Mouse (Mus musculus) heart, embryonic 15.5 days (tissue): ENCODE measurements at regions not wholly inside any gene's neighbourhood (a gene's known extent, or its start where the extent isn't known, plus 50 kb on each side); places are given as distances from the start of the nearest gene placed in this dataset.

Source experiments
- ATAC-seq: fragments of 200-750 bp; cut with Nextera tagmentation; replicated peaks from 2 replicates; pipeline ENCODE4 v1.8.0; 2017; ENCODE audit warnings: low read depth, moderate TSS enrichment; ENCODE audit not compliant: insufficient number of reproducible peaks, insufficient read depth, low FRiP score
- H3K27ac ChIP-seq: fragments of 300-500 bp; sonication (generic); 2 replicates; pipeline ENCODE4 v1.5.1; 2015; ENCODE audit warnings: mild to moderate bottlenecking, inconsistent platforms
- H3K27me3 ChIP-seq: fragments of 300-500 bp; sonication (generic); 2 replicates; pipeline ENCODE4 v1.6.1; 2015; ENCODE audit warnings: inconsistent platforms
- H3K36me3 ChIP-seq: fragments of 300-500 bp; sonication (generic); 2 replicates; pipeline ENCODE4 v1.6.1; 2015; ENCODE audit warnings: mild to moderate bottlenecking, inconsistent platforms
- H3K4me1 ChIP-seq: fragments of 300-500 bp; sonication (generic); replicated peaks from 2 replicates; pipeline ENCODE4 v1.6.1; 2015; ENCODE audit warnings: inconsistent platforms
- H3K4me2 ChIP-seq: fragments of 300-500 bp; sonication (generic); 2 replicates; pipeline ENCODE4 v1.6.1; 2015; ENCODE audit warnings: inconsistent platforms, mild to moderate bottlenecking, moderate library complexity
- H3K4me3 ChIP-seq: fragments of 300-500 bp; sonication (generic); 2 replicates; pipeline ENCODE4 v1.5.1; 2015; ENCODE audit warnings: mild to moderate bottlenecking, inconsistent platforms
- H3K9ac ChIP-seq: fragments of 300-500 bp; sonication (generic); 2 replicates; pipeline ENCODE4 v1.6.1; 2015; ENCODE audit warnings: mild to moderate bottlenecking, inconsistent platforms
- H3K9me3 ChIP-seq: fragments of 300-500 bp; sonication (generic); replicated peaks from 2 replicates; pipeline ENCODE4 v1.6.1; 2016; ENCODE audit warnings: inconsistent platforms
- WGBS: fragments of 180-500 bp; shearing (Covaris S2); methylation state at CpG from one replicate; pipeline ENCODE4 v1.1.7; 2015; ENCODE audit warnings: mixed read lengths; 5-methylcytosine and 5-hydroxymethylcytosine counted together

DNA sequence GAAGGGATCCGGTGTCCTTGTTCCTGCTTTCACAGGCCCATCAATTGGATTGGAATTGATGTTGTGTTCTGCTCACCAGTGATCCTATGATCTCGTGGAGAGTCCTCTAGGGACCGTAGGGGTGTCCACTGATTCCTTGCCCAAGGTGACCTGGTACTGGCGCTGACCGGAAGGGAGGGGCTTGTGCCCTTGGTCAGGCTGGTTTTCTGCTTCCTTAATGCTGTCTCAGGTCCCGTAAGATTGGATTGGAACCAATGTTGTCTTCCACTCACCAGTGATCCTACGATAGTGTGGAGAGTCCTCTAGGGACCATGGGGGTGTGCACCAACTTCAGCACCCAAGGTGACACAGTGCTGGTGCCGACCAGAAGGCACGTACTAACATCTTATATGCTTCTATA, 324.9 kb upstream of the Ptchd4 start:
- Histone ChIP-seq H3K4me1 (no peaks in the 10 kb centered on the region), H3K9ac (no peak overlapping the region), H3K27ac (no peak overlapping the region), H3K9me3 (no peaks in the 10 kb centered on the region), H3K4me3 (no peak overlapping the region), H3K4me2 (no peak overlapping the region), H3K36me3 (no peaks in the 10 kb centered on the region), H3K27me3 (no peaks in the 10 kb centered on the region)
- WGBS: 75% methylated on average over 9 of the region's 9 CpGs
- ATAC-seq: no peak

DNA sequence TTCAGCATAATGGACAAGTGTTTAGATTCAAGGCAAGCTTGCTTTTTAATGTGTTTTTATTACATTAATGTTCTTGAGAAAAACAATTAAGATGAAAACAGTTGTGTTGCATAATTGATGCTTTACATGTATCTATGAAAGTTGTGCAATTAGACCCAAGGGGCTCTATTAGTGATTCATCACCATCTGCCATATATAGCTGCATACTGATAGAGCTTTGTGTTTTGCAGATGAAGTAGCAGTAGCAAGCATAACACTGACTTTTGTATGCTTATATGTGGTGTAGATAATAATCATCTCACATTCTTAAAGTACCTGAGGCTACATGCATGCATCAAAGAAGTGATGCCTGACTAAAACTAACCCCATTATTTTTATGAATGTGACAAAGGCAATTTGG, 307.3 kb upstream of the Ptchd4 start:
- H3K27ac ChIP-seq: no peak overlapping the region

DNA sequence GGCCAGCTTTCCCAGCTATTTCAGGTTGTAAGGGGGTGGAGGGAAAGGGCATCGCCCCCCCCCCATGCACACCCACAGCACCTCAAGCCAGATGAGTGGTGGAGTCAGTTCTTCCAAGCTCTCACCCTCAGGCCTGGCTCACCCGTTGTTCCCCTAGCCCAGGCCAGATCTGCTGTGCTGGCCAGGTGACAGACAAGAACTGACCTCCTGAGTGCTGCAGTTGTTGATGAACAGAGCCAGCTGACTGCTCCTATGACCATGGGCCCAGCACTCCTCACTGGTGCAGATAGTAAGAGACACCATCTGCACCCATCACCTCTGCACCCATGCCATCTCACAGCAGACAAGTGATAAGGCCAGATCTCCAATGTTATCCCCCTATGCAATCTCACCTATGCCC, 291.5 kb upstream of the Ptchd4 start:
- no peak for ATAC-seq
- Histone ChIP-seq H3K4me2 (no peak overlapping the region), H3K36me3 (no peaks in the 10 kb centered on the region), H3K27me3 (no peaks in the 10 kb centered on the region), H3K4me1 (no peaks in the 10 kb centered on the region), H3K4me3 (no peak overlapping the region), H3K9me3 (no peaks in the 10 kb centered on the region), H3K9ac (no peak overlapping the region), H3K27ac (no peak overlapping the region)
- 67% methylated on average over 2 of the region's 2 CpGs for WGBS

More for the DNA sequence above, 307.3 kb upstream of the Ptchd4 start:
- no peak for ATAC-seq
- no peak overlapping the region for H3K4me2 ChIP-seq
- H3K9ac ChIP-seq: no peak overlapping the region
- H3K4me1 ChIP-seq: no peaks in the 10 kb centered on the region
- no peak overlapping the region for H3K4me3 ChIP-seq
- H3K27me3 ChIP-seq: no peaks in the 10 kb centered on the region
- no peaks in the 10 kb centered on the region for H3K9me3 ChIP-seq
- H3K36me3 ChIP-seq: no peaks in the 10 kb centered on the region

DNA sequence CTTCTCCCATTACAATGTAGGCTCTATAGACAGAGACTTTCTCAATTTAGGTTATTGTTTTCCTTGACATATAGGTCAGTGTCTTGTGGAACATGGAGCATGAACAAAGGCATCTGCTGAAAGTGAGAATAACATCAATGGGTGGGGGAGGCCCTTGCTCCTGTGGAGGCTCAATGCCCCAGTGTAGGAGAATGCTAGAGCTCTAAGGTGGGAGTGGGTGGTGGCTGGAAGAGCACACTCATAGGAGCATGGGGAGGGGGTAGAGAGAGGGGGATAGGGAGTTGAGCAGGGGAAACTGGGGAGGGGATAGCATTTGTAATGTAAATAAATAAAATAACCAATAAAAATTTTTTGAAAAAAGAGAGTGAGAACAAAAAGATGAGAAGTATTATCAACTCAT, 288.5 kb upstream of the Ptchd4 start:
- Histone ChIP-seq H3K9me3 (no peaks in the 10 kb centered on the region), H3K4me3 (no peak overlapping the region), H3K27ac (no peak overlapping the region), H3K4me2 (no peak overlapping the region), H3K36me3 (no peaks in the 10 kb centered on the region), H3K9ac (no peak overlapping the region), H3K27me3 (no peaks in the 10 kb centered on the region), H3K4me1 (no peaks in the 10 kb centered on the region)
- ATAC-seq: no peak

DNA sequence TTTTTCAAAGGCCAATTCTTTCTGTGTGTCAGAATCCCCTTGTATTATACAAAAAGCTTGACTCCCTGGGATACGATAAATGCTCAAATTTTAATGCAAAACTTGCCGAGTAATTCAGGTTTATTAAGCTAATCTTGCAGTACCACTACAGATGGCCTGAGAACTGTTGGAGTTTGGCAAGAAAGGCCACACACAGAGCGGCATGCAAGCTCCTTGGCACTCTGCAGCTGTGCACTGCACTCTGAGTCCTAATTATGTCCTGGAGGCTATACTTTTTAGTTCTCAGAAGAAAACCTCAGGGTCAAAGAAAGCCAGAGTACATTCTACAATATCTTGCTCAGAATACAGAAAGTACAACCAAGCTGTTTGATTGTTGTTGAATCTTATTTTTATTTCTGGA, 286.3 kb upstream of the Ptchd4 start:
- ATAC-seq: no peak
- 69% methylated on average over 3 of the region's 3 CpGs for WGBS
- no peaks in the 10 kb centered on the region for H3K4me1 ChIP-seq
- H3K9ac ChIP-seq: no peak overlapping the region
- H3K4me3 ChIP-seq: no peak overlapping the region
- no peaks in the 10 kb centered on the region for H3K36me3 ChIP-seq
- H3K9me3 ChIP-seq: no peaks in the 10 kb centered on the region
- H3K4me2 ChIP-seq: no peak overlapping the region
- no peaks in the 10 kb centered on the region for H3K27me3 ChIP-seq
- no peak overlapping the region for H3K27ac ChIP-seq

DNA sequence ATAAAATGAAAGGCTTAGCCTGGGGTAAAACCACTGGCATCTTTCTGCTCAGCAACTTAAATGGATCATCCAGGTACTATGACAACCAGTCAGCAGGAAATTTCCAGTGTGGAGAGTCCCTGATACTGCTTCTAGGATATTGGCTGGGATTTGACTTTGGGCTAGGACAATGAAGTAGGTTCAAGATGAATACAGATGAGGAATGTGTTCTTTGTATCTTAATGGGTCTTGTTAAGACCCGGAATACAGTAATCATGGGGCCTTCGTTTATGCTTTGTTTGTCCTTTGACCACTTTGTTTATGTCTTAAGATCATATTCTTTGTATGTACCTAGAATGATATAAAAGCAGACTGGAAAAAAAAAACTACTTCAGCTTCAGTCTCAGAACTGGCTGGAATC, 278.7 kb upstream of the Ptchd4 start:
- H3K4me3 ChIP-seq: no peak overlapping the region

DNA sequence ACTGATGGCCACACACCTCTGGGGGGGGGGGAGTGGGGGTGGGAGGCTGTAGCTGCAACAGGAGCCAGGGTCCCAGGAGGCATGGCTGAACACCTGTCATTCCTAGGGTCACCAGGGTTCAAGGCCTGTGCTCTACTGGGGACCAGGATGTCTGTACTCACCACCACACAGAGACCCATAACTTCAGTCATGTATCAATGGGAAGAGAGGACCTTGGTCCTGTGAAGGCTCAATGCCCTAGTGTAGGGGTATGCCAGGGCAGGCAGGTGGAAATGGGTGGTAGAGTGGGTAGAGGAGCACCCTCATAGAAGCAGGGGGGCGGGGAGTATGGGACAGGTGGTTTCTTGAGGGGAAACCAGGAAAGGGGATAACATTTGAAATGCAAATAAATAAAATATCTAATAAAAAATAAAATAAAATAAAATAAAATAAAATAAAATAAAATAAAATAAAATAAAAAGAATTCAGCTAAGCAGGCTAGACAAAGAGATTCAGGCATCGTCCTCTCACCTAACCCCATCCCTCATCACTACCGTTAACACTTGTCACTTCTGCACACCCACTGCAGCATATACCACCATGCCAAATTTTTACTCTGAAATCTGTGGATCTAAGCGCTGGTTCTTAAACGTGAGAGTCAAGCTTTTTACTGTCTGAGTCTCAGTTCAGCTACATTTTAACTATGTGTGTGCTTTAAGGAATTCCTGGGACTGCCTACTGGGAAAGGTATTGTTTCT, 265.8 kb upstream of the Ptchd4 start:
- WGBS: 67% methylated on average over 5 of the region's 5 CpGs
- ATAC-seq: no peak
- Histone ChIP-seq H3K4me2 (no peak overlapping the region), H3K9me3 (no peaks in the 10 kb centered on the region), H3K27me3 (no peaks in the 10 kb centered on the region), H3K4me3 (no peak overlapping the region), H3K9ac (no peak overlapping the region), H3K27ac (no peak overlapping the region), H3K36me3 (no peaks in the 10 kb centered on the region), H3K4me1 (no peaks in the 10 kb centered on the region)

More for the DNA sequence above, 278.7 kb upstream of the Ptchd4 start:
- Histone ChIP-seq H3K9me3 (no peaks in the 10 kb centered on the region), H3K36me3 (no peaks in the 10 kb centered on the region), H3K9ac (no peak overlapping the region), H3K4me2 (no peak overlapping the region), H3K4me1 (no peaks in the 10 kb centered on the region), H3K27ac (no peak overlapping the region), H3K27me3 (no peaks in the 10 kb centered on the region)
- ATAC-seq: no peak
- 84% methylated on average over 2 of the region's 2 CpGs for WGBS

DNA sequence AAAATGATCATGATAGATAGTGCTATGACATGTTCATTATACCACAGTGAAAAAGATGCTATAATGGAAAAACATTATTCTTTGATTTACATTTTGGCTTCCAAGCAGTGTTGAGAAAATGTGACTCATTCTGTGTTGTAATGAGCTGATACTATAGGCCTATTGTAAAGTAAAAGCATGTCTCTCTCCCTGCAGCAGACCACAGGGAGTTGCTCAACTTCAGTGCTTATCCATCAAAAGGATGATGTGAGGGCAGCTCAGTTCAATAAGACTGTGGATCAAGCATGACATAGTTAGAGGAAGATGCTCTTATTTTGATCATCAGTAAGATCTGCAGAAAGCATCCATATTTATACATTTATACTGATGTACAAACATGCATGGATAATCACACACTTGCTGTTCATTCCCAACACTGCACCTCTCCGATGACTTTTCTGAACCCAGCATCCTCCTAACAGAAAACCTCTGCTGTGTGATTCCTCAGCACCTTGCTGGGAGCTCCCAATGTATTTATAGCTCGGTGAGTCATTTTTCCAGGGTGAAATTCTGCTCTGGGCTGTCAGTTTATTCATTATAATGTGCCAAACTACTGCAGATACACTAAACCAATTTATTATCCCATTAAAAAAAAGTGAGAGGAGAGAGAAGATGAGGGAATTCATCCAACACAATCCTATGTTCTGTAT, 224.8 kb upstream of the Ptchd4 start:
- no peak for ATAC-seq
- Histone ChIP-seq H3K4me3 (no peak overlapping the region), H3K4me1 (no peaks in the 10 kb centered on the region), H3K9me3 (no peaks in the 10 kb centered on the region), H3K27me3 (no peaks in the 10 kb centered on the region), H3K36me3 (no peaks in the 10 kb centered on the region), H3K9ac (no peak overlapping the region), H3K27ac (no peak overlapping the region), H3K4me2 (no peak overlapping the region)
- 73% methylated on average over 2 of the region's 2 CpGs for WGBS

DNA sequence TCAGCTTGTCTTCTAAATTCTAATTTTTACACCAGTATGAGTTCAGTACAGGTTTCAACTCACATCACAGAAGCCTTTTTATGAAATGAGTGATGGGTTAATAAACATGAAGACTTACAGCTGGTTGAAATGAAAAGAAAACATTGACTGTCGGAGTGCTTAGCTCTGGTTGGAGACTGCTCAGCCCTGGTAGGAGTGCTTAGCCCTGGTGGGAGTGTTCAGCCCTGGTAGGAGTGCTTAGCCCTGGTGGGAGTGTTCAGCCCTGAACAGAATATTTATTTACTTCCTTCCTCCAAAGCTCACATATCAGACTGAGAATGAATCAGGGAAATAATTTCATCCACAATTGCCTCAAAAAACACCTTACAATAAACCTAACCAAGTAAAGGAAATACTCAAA, 202.1 kb upstream of the Ptchd4 start:
- WGBS: 54% methylated on average over 1 of the region's 1 CpGs
- H3K4me1 ChIP-seq: no peaks in the 10 kb centered on the region
- H3K4me2 ChIP-seq: no peak overlapping the region
- no peaks in the 10 kb centered on the region for H3K36me3 ChIP-seq
- no peak overlapping the region for H3K4me3 ChIP-seq
- no peak for ATAC-seq
- H3K9me3 ChIP-seq: no peaks in the 10 kb centered on the region
- no peak overlapping the region for H3K9ac ChIP-seq
- no peaks in the 10 kb centered on the region for H3K27me3 ChIP-seq
- no peak overlapping the region for H3K27ac ChIP-seq

DNA sequence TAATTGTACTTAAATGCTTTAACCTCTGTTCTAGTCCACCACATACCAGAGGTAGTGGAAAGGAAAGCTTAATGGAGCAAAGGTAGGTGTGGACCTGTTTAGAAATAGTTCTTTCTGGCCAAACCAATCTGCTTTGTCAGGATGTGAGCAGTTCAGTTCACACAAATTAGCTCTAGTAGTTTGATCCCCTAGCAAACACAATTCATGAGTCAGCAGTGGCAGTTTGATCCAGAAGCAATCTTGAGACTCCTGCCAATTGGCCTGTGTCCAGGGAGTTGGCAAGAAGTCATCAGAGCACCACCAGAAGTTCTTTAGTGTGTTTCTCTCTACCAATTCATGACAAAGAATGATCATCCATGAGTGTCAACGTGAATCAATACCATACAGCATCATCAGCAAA, 195.0 kb upstream of the Ptchd4 start:
- ATAC-seq: no peak
- Histone ChIP-seq H3K4me3 (no peak overlapping the region), H3K4me2 (no peak overlapping the region), H3K27ac (no peak overlapping the region), H3K27me3 (no peaks in the 10 kb centered on the region), H3K9ac (no peak overlapping the region), H3K4me1 (no peaks in the 10 kb centered on the region), H3K36me3 (no peaks in the 10 kb centered on the region), H3K9me3 (no peaks in the 10 kb centered on the region)
- 77% methylated on average over 1 of the region's 1 CpGs for WGBS

DNA sequence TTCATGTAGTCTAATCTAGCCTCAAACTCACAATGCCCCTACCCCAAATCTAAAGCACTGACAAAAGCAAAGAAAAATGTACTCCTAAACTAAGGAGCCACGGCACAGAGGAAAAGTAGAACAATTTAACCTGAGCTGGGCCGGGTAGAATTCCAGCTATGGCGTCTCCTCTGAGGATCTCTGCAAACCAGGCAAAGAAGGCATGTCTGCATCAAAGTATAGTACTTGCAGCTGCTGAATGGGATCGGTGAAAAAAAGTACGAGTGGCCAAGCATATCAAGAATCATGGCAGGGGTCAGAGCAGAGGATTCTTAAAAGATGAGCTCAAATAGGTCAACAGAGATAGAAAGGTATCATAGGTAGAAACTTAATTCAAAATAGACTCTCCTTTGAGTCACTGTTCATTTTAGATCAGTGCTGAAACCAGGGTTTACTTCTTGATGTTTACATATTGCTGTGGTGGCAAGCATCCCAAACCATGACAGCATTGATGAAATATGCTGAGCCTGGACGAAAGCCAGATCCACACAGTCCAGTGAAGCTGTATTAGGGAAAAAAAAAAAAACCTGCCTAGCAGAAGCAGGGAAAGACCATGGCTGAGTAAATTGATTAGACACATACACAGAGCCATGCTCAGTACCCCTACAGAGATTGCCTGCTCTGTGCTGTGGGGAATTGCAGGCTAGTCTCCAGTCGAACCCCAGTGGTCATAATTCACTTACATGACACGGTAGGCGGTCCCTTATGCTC, 189.1 kb upstream of the Ptchd4 start:
- no peak overlapping the region for H3K27ac ChIP-seq
- H3K9me3 ChIP-seq: no peaks in the 10 kb centered on the region
- no peaks in the 10 kb centered on the region for H3K27me3 ChIP-seq
- no peak overlapping the region for H3K9ac ChIP-seq
- ATAC-seq: peak; percentile 74
- no peak overlapping the region for H3K4me2 ChIP-seq
- no peaks in the 10 kb centered on the region for H3K4me1 ChIP-seq
- no peaks in the 10 kb centered on the region for H3K36me3 ChIP-seq
- no peak overlapping the region for H3K4me3 ChIP-seq
- WGBS: 45% methylated on average over 9 of the region's 9 CpGs
